Mouse (Mus musculus) lung, adult 2 months (tissue): ENCODE measurements around the gene Gm20390. TPM values are rescaled to one million over a fixed set of nuclear protein-coding genes. Genes with fewer than 3 reads are reported as not detected.

Source experiments
- DNase-seq: peaks from one replicate; pipeline ENCODE4 v3.0.0; 2022
- H3K4me1 ChIP-seq: fragments of 200-500 bp; 2 replicates; pipeline ENCODE4 v1.6.1; 2011; ENCODE audit warnings: low read length; ENCODE audit not compliant: control insufficient read depth, insufficient read depth
- H3K4me3 ChIP-seq: fragments of 200-500 bp; replicated peaks from 2 replicates; pipeline ENCODE3; 2011; ENCODE audit warnings: low read depth, mild to moderate bottlenecking, control low read depth, low read length; ENCODE audit errors: extremely low read depth
- CTCF ChIP-seq: fragments of 200-500 bp; IDR thresholded peaks from 2 replicates; pipeline ENCODE4 v1.5.1; 2011; ENCODE audit warnings: mild to moderate bottlenecking, low read length, control low read depth; ENCODE audit not compliant: insufficient read depth
- POLR2A ChIP-seq: fragments of 200-500 bp; IDR thresholded peaks from 2 replicates; pipeline ENCODE4 v1.6.1; 2011; ENCODE audit warnings: low read depth, mild to moderate bottlenecking, control low read depth, low read length, borderline replicate concordance; ENCODE audit errors: extremely low read depth
- WGBS: fragments of 180-500 bp; shearing (Covaris S2); methylation state at CpG from one replicate; pipeline ENCODE4 v1.1.7; 2018; 5-methylcytosine and 5-hydroxymethylcytosine counted together
- polyA plus RNA-seq: library from polyadenylated mRNA; depleted of rRNA; stranded (reverse); fragments of >200 nt; gene quantifications from 2 replicates; pipeline ENCODE4 v1.2.3, GENCODE M21; 2012; rRNA removed

Gene Gm20390
- 8.2 and 8.5 TPM in 2 replicates for polyA plus RNA-seq

DNA sequence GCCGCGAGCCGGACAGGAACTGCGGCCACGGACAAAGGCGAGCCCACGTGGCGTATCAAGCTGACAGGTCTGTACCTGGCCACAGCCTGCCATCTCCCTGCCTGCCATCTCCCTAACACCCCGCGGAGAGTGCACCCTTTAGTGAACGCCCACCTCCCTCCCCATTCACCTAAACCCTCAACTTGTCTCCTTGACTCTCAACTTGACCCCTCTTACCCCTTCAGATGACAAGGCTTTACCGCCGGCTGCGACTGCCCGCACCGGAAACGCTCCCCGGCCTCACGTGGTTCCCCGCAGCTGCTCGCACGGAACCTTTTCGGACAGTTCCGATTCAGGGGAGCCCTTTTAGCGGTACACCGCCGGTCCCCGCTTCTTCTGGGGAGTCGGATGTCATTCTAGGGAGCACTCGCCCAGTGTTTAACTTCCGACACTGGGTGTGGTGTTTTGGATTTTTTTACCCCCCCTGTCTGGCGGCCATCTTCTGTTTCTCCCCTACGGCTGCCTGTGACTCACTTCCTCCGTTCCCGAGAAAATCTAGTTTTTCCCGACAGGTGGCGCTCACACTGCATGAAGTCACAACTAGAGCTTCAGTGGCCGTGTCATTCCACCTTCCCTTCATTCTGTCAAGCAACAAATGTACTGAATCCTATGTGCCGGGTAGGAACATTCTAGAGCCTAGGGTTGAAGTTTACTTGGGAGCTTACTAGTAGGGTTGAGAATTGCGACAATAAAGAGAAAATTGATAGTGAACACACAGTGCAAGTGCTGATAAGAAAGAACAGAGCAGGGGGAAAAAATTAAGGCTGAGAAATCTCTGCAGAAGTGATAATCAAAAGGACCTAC is at the start of gene Gm20390, which contains the start of gene Nme1:
Gm20390 (minus strand) TSS at position 289 of the 843 bp plus-strand sequence.
Nme1 (minus strand) TSS at position 517 of the 843 bp plus-strand sequence.
- under 1% methylated on average over 40 of the region's 40 CpGs for WGBS
- H3K4me3 ChIP-seq, result peak within 1 kb of the TSS; percentile 92
- TF ChIP-seq CTCF (peak; percentile 78), POLR2A (0 out of 2 replicates have a peak, but pooled peaks have one; percentile 8)
- DNase-seq, result peak; percentile 94
- H3K4me1 ChIP-seq, result 0 out of 2 replicates have a peak, but pooled peaks cover 2% of the 10 kb centered on the region

DNA sequence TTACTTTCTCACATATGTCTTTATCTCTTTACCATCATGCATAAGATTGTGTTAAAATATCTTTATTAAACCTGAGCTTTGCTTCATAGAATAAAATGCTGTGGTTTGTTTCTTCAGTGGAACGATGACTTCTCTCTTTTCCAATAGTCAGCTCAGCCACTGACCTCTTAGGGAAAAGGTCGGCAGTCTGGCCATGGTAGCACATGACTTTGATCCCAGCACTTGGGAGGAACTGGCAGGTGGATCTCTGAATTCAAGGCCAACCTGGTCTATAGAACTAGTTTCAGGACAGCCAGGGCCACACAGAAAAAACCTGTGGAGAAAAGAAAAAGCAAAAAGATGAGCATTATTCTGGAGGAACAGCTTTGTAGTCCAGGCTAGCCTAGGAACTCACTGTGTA is 35.3 kb upstream of the Gm20390 start:
- DNase-seq, result no peak
- TF ChIP-seq CTCF, result no peak
- TF ChIP-seq POLR2A, result no peak
- no peak overlapping the region for H3K4me3 ChIP-seq
- WGBS, result 80% methylated on average over 2 of the region's 2 CpGs
- H3K4me1 ChIP-seq, result peaks cover 3% of the 10 kb centered on the region

DNA sequence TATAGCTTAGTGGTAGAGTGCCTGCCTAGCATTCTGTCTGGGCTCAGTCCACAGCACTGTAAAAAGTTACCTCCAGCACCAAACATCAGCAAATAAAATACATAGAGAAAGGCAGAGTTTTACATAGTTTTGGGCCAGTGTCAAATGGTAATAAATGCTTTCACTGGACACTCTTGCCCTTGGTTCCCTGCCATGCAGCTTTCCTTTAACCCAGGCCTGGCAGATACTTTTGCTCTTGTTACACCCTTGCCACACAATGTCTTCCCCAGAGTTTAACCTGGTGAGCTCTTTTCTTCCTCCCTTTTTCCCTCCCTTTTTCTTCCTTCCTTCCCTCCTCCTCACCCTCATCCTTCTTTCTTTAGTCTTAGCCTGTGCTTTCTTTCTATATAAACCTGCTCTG is 31.2 kb upstream of the Gm20390 start:
- H3K4me1 ChIP-seq, result peaks cover 13% of the 10 kb centered on the region
- TF ChIP-seq POLR2A (no peak), CTCF (no peak)
- no peak overlapping the region for H3K4me3 ChIP-seq
- DNase-seq, result no peak

DNA sequence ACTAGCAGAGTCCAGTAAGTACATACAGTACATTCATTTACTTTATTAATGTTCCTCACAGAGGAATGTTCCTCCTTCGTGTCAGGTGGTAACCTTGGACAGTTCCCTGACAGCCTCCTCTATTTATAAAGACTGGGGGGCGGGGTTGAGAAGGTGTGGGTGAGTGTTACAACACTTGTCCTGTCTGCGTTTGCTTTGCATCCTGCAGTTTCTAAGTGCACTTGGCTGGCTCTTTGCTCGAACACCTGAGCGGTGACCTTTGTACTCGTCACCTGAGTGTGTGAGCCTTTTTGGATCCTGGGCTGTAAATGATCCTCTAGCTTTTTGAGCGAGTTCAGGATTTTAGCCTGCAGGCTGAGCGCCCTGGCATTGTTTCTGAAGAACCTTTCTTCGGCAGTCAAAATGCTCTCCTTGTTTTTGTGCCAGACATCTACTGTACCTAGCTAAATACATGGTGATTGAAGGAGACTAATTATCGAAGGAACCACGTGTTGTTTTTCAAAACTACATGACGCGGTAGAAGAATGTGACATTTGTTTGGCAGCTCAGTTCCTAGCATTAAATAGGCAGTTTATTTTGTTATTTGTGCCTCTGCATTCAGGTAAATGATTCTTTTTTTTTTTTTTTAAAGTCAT is 29.2 kb upstream of the Gm20390 start:
- TF ChIP-seq POLR2A (no peak), CTCF (no peak)
- DNase-seq, result peak; percentile 57
- 13% methylated on average over 13 of the region's 13 CpGs for WGBS
- peaks cover 13% of the 10 kb centered on the region for H3K4me1 ChIP-seq
- H3K4me3 ChIP-seq, result peak overlapping the region; percentile 29

DNA sequence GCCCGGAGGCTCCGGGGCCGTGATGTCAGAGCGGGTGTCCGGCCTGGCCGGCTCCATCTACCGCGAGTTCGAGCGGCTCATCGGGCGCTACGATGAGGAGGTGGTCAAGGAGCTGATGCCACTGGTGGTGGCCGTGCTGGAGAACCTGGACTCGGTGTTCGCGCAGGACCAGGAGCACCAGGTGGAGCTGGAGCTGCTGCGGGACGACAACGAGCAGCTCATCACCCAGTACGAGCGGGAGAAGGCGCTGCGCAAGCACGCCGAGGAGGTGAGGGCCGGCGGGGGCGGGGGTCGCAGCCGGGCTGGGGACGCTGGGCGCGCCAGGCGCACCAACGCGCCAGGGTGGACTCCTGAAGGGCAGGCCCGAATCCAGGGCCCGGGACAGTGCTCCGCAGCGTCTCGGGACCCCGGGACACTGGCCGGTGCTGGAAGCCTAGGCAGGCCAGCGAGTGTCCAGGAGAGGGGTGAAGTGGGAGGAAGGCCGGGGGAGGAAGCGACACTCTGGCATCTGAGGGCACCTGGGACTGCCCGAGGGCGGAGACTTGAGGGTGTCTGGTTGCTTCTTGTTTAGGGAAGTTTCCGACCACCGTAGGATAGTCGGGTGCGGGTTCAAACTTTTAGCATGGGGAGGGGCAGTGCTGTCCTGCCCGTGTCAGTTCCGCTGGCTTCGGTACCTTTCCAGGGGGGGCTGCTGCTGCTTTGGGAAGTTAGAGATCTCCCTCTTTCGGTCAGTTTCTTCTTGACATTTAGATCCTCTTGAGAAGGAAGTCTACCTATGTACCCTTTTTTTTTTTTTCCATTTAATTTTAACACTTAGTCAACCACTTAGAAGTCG is 28.4 kb upstream of the Gm20390 start:
- under 1% methylated on average over 58 of the region's 58 CpGs for WGBS
- peak; percentile 60 for DNase-seq
- TF ChIP-seq POLR2A (0 out of 2 replicates have a peak, but pooled peaks have one; percentile 2), CTCF (no peak)
- H3K4me1 ChIP-seq, result peaks cover 13% of the 10 kb centered on the region
- peak overlapping the region; percentile 82 for H3K4me3 ChIP-seq

DNA sequence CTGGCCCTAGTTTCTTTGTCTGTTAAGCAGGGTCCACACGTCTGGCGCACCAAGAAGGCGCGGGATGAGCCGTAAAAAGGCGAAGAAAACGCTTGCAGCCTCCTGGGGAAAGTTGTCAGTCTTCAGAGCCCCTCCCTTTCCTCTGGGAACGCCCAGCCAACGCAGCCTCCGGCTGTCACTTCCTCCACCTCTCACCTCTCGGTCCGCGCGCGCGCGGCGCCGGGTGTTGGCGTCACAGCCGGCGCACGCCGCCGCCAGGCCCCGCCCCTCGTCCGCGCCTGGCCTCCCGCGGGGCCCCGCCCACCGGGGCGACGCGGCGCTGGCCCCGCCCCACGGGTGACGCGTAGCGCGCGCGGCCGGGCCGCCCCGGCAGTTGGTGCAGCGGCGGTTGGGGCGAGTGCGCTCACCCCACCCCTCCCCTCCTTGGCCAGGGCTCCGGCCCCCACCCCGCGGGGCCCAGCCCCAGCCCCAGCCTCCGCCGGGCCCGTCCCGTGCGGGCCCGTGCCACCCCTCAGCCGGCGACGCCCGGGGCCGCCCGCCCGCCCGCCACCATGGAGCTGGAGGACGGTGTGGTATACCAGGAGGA is 27.7 kb upstream of the Gm20390 start, which contains the start of gene Spag9:
Spag9 (plus strand) TSS at position 372 of the 586 bp plus-strand sequence.
- peak within 1 kb of the TSS; percentile 83 for H3K4me3 ChIP-seq
- WGBS, result under 1% methylated on average over 59 of the region's 70 CpGs
- H3K4me1 ChIP-seq, result peaks cover 13% of the 10 kb centered on the region
- peak; percentile 99 for TF ChIP-seq POLR2A
- no peak for TF ChIP-seq CTCF
- DNase-seq, result peak; percentile 88

DNA sequence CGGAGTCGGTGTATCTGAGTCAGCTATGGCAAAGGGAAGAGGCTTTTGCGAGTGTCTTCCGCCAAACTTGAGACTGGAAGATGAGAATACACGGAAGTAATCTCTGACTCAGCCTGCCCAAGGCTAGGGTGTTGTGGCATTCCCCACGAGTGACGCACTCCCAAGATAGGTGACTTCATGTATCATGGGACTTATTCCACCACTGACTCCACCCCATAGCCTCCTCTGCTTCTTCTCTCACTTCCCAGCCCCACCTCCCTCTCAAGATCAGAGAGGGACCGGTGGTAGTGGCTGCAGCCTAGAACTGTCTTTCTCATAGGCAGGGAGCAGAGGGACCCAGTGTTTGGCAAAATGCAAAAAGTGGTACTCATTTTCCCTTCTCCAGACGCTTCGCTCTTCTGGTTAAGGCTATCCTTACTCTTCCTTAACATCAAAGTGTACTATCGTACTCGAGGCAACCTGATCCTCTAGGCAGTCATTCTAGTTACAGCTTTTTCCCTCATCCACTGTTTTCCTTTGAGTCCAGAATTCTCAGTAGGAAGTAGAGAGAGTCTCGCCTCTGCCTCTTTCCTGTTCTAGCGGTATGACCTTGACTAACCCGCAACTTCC is 27.1 kb upstream of the Gm20390 start:
- H3K4me1 ChIP-seq, result peaks cover 13% of the 10 kb centered on the region
- TF ChIP-seq POLR2A, result peak; percentile 90; the same call in 1 of the 2 replicates
- TF ChIP-seq CTCF, result no peak
- 3% methylated on average over 15 of the region's 15 CpGs for WGBS
- DNase-seq, result peak; percentile 80
- peak overlapping the region; percentile 83 for H3K4me3 ChIP-seq

DNA sequence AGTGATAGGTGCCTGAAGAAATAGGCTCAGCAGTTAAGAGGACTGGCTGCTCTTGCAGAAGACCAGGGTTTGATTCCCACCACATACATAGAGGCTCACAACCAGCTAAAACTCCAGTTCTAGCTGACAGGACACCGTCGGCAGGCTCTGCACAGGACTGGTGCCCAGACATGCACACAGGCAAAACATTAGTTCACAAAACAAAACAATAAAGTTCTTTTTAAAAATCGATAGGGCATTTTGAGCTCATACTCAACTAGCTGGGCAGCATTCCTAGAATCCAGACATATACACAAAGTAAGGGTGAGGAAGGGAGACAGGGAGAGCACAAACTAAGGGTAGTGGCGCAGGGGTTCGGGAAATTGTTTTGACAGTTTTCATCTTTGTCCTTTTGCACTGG is 26.4 kb upstream of the Gm20390 start:
- peak overlapping the region; percentile 35 for H3K4me3 ChIP-seq
- TF ChIP-seq CTCF, result no peak
- H3K4me1 ChIP-seq, result peaks cover 13% of the 10 kb centered on the region
- WGBS, result 26% methylated on average over 5 of the region's 5 CpGs
- DNase-seq, result no peak
